Mouse (Mus musculus): ENCODE measurements around the gene Gm9195. TPM values are rescaled to one million over a fixed set of nuclear protein-coding genes. Genes with fewer than 3 reads are reported as not detected.
A peak's percentile ranks its signal among the peaks of the same experiment; 100 is the strongest.

The Gm9195 gene
- polyA plus RNA-seq, 1 experiment from 2014 or later = not detected

DNA sequence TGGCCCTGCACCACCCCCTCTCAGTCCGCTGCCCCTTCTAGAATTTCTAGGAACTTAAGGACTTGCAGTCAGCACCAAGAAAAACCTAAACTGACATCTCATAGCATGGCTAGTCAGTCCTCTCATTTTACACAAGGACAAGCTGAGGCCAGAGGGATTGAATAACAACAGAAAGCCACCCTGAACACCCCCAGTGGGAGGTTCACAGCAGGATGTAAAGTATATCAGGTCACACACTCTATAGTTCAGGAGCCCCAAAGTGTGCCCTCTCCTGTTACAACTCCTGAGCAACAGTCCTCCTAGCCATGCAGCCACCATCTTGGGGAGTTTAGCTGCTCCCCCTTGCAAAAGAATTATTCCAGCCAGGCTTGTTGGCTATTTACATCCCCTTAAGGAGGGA, 2.1 kb upstream of the Gm9195 start:
- DNase-seq (ENCODE audit: low spot score) = no peak
- Histone ChIP-seq H3K4me3 (no peak overlapping the region), H3K9me3 (replicated peaks) (no peaks in the 10 kb centered on the region), H3K27ac (no peak overlapping the region), H3K36me3 (no peaks in the 10 kb centered on the region), H3K27me3 (ENCODE audit: low read depth, poor library complexity, severe bottlenecking) (no peaks in the 10 kb centered on the region), H3K4me1 (no peaks in the 10 kb centered on the region)
- 78% methylated on average over 1 of the region's 1 CpGs for WGBS

- Histone ChIP-seq H3K27ac (no peak overlapping the region), H3K4me1 (no peaks in the 10 kb centered on the region), H3K36me3 (no peaks in the 10 kb centered on the region), H3K27me3 (ENCODE audit: low read depth, poor library complexity, severe bottlenecking) (no peaks in the 10 kb centered on the region), H3K9me3 (replicated peaks) (no peaks in the 10 kb centered on the region), H3K4me3 (no peak overlapping the region)
- DNase-seq (ENCODE audit: low spot score) = no peak
- WGBS = 95% methylated on average over 3 of the region's 3 CpGs
Observed at GRCm38 (mm10) chr14:72490367-72490766, 1.3 kb downstream of the Gm9195 start.

DNA sequence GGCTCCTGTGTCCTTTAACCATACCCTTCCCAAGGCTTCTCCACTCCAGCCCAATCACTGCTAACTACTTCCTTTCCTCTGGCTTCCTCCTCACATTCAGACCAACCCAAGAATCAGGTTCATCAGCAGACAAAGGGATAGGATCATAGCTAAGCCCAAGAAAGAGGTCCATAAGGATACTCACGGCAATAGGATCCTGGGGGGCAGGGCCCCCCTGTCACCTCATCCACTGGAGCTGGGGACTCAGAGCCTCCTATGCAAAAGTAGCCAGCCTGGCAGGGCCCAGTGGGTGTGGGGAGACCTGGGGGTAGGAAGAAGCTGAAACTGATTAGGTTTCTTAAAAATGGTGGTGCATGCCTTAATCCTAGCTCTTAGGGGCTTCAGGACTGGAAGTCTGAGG, 17.1 kb downstream of the Gm9195 start:
- Histone ChIP-seq H3K4me3 (no peak overlapping the region), H3K27ac (no peak overlapping the region), H3K9me3 (replicated peaks) (no peaks in the 10 kb centered on the region), H3K36me3 (no peaks in the 10 kb centered on the region), H3K4me1 (no peaks in the 10 kb centered on the region), H3K27me3 (ENCODE audit: low read depth, poor library complexity, severe bottlenecking) (no peaks in the 10 kb centered on the region)
- 92% methylated on average over 1 of the region's 1 CpGs for WGBS
- DNase-seq (ENCODE audit: low spot score) = no peak

DNA sequence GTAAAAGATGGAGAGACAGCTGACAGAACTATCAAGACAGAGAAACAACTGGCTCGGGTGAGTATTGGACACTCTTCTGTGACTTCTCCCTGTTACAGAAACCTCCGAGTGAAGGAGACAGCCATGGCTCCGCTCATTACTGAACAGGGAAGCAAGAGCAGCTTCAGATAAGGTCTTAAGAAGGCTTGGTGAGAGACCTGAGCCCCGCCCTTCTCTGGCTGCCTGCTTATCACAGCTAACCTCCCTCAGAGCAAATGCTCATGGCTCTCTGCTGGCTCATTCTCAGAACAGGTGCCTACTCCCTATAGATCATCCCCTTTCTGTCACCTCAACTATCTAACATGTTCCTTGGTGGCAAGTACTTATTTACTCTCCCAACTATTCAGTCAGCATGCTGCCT, 23.2 kb downstream of the Gm9195 start:
- no peaks in the 10 kb centered on the region for H3K4me1 ChIP-seq
- H3K9me3 ChIP-seq (replicated peaks) = no peaks in the 10 kb centered on the region
- H3K4me3 ChIP-seq = no peak overlapping the region
- H3K36me3 ChIP-seq = no peaks in the 10 kb centered on the region
- no peaks in the 10 kb centered on the region for H3K27me3 ChIP-seq (ENCODE audit: low read depth, poor library complexity, severe bottlenecking)
- no peak for DNase-seq (ENCODE audit: low spot score)
- WGBS = 77% methylated on average over 4 of the region's 4 CpGs
- no peak overlapping the region for H3K27ac ChIP-seq

DNA sequence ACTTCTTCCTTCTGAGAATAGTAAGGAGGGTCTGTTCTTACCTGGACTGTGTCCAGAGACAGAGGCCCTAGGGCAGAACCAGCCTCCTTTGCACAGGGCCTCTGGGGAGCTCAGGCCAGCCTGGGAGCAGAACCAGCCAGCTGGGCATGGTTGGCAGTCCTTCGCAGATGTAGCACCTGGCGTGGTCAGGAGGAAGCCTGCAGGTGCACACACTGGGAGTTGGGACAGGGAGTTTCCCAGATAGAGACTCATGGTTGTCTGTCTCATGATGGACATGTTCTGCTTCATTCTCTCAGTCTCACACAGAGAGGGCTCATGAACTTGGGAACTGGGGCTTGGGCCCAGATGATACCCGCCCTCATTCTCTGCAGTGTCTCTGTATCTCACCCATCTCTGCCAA, 25.3 kb downstream of the Gm9195 start:
- H3K4me1 ChIP-seq = no peaks in the 10 kb centered on the region
- no peak overlapping the region for H3K27ac ChIP-seq
- H3K27me3 ChIP-seq (ENCODE audit: low read depth, poor library complexity, severe bottlenecking) = no peaks in the 10 kb centered on the region
- DNase-seq (ENCODE audit: low spot score) = no peak
- no peak overlapping the region for H3K4me3 ChIP-seq
- 90% methylated on average over 3 of the region's 3 CpGs for WGBS
- H3K36me3 ChIP-seq = no peaks in the 10 kb centered on the region
- H3K9me3 ChIP-seq (replicated peaks) = no peaks in the 10 kb centered on the region

GRCm38 (mm10) chr14:72461591-72461990, 30.0 kb downstream of the Gm9195 start:
- Histone ChIP-seq H3K9me3 (replicated peaks) (no peaks in the 10 kb centered on the region), H3K4me1 (no peaks in the 10 kb centered on the region), H3K36me3 (no peaks in the 10 kb centered on the region), H3K27ac (no peak overlapping the region), H3K4me3 (no peak overlapping the region), H3K27me3 (ENCODE audit: low read depth, poor library complexity, severe bottlenecking) (no peaks in the 10 kb centered on the region)
- DNase-seq (ENCODE audit: low spot score) = no peak
- WGBS = 80% methylated on average over 1 of the region's 1 CpGs

DNA sequence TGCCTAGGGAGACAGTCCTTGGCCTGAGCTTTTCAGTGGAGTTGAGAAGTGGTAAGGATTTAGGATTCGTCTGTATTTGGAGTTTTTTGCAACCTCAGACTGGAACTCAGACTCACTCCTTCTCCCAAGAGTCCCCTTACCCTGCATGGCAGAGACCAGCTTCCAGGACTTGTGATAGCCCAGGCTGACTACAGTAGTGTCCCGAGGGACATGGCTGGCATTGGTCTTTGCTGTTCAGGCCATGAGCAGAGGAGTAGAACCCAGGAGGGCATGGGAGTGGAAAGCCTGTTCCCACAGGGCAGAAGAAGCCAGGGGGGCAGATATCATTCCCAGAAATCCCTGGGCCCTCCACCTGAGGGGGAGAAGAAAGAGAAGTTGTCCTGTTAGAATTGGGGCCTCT, 31.3 kb downstream of the Gm9195 start:
- H3K27ac ChIP-seq = no peak overlapping the region
- no peaks in the 10 kb centered on the region for H3K4me1 ChIP-seq
- H3K36me3 ChIP-seq = no peaks in the 10 kb centered on the region
- H3K27me3 ChIP-seq (ENCODE audit: low read depth, poor library complexity, severe bottlenecking) = no peaks in the 10 kb centered on the region
- 77% methylated on average over 2 of the region's 2 CpGs for WGBS
- DNase-seq (ENCODE audit: low spot score) = no peak
- no peaks in the 10 kb centered on the region for H3K9me3 ChIP-seq (replicated peaks)
- H3K4me3 ChIP-seq = no peak overlapping the region

- 94% methylated on average over 1 of the region's 1 CpGs for WGBS
- H3K27ac ChIP-seq = no peak overlapping the region
- H3K27me3 ChIP-seq (ENCODE audit: low read depth, poor library complexity, severe bottlenecking) = no peaks in the 10 kb centered on the region
- no peak overlapping the region for H3K4me3 ChIP-seq
- no peak for DNase-seq (ENCODE audit: low spot score)
- H3K9me3 ChIP-seq (replicated peaks) = no peaks in the 10 kb centered on the region
- H3K4me1 ChIP-seq = no peaks in the 10 kb centered on the region
- no peaks in the 10 kb centered on the region for H3K36me3 ChIP-seq
Observed at GRCm38 (mm10) chr14:72458930-72459329, 32.7 kb downstream of the Gm9195 start.

GRCm38 (mm10) chr14:72447141-72448091, 44.2 kb downstream of the Gm9195 start:
- peak; percentile 40 for DNase-seq (ENCODE audit: low spot score)
- 67% methylated on average over 9 of the region's 9 CpGs for WGBS
- H3K4me1 ChIP-seq = no peaks in the 10 kb centered on the region

GRCm38 (mm10) chr14:72442936-72443335, 48.7 kb downstream of the Gm9195 start:
- H3K9me3 ChIP-seq (replicated peaks) = no peaks in the 10 kb centered on the region
- no peaks in the 10 kb centered on the region for H3K27me3 ChIP-seq (ENCODE audit: low read depth, poor library complexity, severe bottlenecking)
- no peak for DNase-seq (ENCODE audit: low spot score)
- H3K27ac ChIP-seq = no peak overlapping the region
- WGBS = 89% methylated on average over 11 of the region's 11 CpGs
- no peak overlapping the region for H3K4me3 ChIP-seq
- H3K4me1 ChIP-seq = no peaks in the 10 kb centered on the region
- no peaks in the 10 kb centered on the region for H3K36me3 ChIP-seq

More at GRCm38 (mm10) chr14:72447141-72448091, 44.2 kb downstream of the Gm9195 start:
- H3K36me3 ChIP-seq = no peaks in the 10 kb centered on the region
- no peaks in the 10 kb centered on the region for H3K9me3 ChIP-seq (replicated peaks)
- H3K27ac ChIP-seq = no peak overlapping the region
- no peaks in the 10 kb centered on the region for H3K27me3 ChIP-seq (ENCODE audit: low read depth, poor library complexity, severe bottlenecking)
- no peak overlapping the region for H3K4me3 ChIP-seq

DNA sequence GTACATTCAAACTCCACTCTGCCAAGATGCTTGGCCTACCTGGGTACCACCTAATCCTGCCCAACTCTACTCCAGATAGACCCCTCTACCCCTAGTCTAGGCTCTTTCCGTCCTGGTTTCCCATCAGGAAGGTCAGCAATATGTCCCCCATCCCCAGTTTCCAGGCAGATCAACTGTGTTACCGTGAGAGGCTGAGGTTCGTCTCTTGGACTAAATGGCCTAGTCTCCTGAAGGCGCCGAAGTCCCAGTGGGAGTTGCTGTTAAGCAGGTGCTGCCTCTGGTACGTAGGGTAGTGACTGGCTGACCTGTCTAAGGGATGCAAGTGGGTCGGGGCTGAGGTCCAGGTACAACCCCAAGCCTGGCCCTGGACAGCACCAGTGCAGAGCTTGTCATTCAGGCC, 50.7 kb downstream of the Gm9195 start:
- Histone ChIP-seq H3K9me3 (replicated peaks) (no peaks in the 10 kb centered on the region), H3K27ac (no peak overlapping the region), H3K4me3 (no peak overlapping the region), H3K36me3 (no peaks in the 10 kb centered on the region), H3K27me3 (ENCODE audit: low read depth, poor library complexity, severe bottlenecking) (no peaks in the 10 kb centered on the region), H3K4me1 (no peaks in the 10 kb centered on the region)
- no peak for DNase-seq (ENCODE audit: low spot score)
- WGBS = 87% methylated on average over 7 of the region's 7 CpGs

- 89% methylated on average over 6 of the region's 6 CpGs for WGBS
- no peak overlapping the region for H3K4me3 ChIP-seq
- DNase-seq (ENCODE audit: low spot score) = no peak
- H3K36me3 ChIP-seq = no peaks in the 10 kb centered on the region
- H3K27me3 ChIP-seq (ENCODE audit: low read depth, poor library complexity, severe bottlenecking) = no peaks in the 10 kb centered on the region
- H3K4me1 ChIP-seq = no peaks in the 10 kb centered on the region
- no peak overlapping the region for H3K27ac ChIP-seq
- H3K9me3 ChIP-seq (replicated peaks) = no peaks in the 10 kb centered on the region
Observed at GRCm38 (mm10) chr14:72440436-72440835, 51.2 kb downstream of the Gm9195 start.

DNA sequence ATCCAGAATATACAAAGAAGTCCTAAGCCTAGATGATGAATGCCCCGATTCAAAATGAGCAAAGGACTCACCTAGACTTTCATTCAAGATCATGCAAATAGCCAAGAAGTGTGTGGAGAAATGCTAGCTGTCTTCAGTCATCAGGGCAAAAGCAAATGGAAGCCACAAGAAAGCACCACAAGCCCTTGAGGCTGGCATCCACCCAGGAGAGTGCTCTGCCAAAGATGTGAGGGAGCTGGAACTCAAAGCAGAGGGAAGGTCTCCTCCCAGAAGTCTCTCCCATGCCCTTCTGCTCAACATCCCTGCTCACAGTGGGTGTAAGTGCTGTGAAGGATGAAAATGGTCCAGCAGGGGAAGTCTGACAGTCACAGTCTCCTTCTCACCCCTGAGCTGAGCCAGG, 52.7 kb downstream of the Gm9195 start:
- DNase-seq (ENCODE audit: low spot score) = no peak
- Histone ChIP-seq H3K4me1 (no peaks in the 10 kb centered on the region), H3K4me3 (no peak overlapping the region), H3K27me3 (ENCODE audit: low read depth, poor library complexity, severe bottlenecking) (no peaks in the 10 kb centered on the region), H3K27ac (no peak overlapping the region), H3K36me3 (no peaks in the 10 kb centered on the region), H3K9me3 (replicated peaks) (no peaks in the 10 kb centered on the region)
- WGBS = 88% methylated on average over 1 of the region's 1 CpGs

Measured in limb, embryonic 10.5 days (tissue).